Mouse (Mus musculus) heart, postnatal 25 days (tissue): ENCODE data around the gene Ech1. TPM values are rescaled to one million over a fixed set of nuclear protein-coding genes. Genes with fewer than 3 reads are reported as not detected.

Experiments used
- DNase-seq: peaks from one replicate; pipeline ENCODE4 v3.0.0; 2022; ENCODE audit warnings: low spot score
- intact Hi-C: fragments of 180-260 bp; cut with DNase I; formaldehyde crosslinking; loops from one replicate; pipeline ENCODE4 v1.15.1; 2025
- total RNA-seq, 2 experiments: library from RNA; stranded (reverse); gene quantifications; 2 replicates each; pipeline ENCODE4 v1.2.3; 2021

The Ech1 gene
- total RNA-seq, 2 experiments from 2014 or later = 1,337 to 1,520 TPM

DNA sequence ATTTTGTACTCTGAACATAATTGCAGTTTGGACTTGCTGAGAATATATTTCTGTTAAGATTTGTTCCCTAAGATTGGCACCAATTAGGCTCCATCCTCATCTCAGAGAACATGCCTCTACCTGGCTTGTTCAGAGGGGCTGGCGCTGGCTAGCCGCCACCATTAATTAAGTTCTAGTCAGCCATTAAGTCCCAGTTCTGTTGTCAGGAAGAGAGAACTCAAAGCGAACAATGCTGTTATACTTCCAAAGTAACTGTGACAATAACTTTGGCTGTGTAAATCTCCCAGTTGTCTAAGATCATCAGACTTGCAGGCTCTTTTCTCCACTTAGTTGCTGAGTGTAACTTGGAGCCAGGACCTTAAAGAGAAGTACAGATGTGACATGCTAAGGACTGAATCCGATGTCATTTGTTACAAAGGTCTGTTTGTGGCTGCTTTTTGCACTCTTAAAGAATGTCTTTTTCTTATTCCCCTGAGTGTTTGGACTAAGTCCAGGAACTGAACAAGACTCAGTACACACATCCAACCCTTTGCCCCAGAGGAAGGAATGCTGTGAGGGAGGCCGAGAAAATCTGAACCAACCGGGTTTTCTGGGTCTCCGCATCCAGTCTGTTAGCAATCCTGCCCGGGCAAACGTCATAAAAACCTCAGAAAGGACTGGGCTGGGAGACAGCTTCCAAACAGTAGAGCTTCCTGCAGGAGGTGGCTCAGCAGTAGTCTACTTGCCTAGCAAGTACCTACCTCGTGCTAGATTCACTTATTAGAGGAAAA lies 22.9 kb upstream of the Ech1 start:
- intact Hi-C loops = no loop called here
- DNase-seq = peak; percentile 27

DNA sequence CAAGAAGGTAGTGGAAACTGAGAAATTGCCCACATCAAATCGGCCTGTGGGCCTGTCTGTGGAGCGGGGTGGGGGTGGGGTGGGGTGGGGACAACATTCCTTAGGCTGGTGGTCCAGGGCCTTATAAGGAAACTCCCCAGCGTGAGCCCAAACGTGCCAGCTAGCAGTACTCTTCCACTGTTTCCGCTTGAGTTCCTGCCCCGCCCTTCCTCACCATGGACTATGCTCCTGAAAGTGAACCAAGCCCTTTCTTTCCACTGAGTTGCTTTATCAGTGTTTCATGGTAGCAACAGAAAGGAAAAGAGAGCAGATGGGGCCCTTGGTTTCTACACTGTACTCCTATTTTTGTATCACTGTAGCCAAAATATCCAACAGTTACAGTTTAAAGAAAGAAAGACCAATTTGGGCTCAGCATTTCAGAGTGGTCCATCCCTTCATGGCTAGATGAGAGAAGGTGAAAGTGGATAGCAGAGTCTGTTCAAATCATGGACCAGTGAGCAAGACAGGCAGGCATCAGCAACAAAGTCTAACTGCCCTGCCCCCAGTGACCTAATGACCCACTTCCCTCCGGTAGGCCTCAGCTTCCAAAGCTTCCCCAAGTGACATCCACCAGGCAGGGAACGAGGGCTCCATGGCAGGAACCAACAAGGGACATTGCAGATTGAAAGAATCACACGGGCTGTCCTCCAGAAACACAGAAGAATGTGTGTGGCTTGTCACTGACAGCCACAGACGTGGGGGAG lies 22.0 kb upstream of the Ech1 start:
- no peak for DNase-seq
- intact Hi-C loops = no loop called here

DNA sequence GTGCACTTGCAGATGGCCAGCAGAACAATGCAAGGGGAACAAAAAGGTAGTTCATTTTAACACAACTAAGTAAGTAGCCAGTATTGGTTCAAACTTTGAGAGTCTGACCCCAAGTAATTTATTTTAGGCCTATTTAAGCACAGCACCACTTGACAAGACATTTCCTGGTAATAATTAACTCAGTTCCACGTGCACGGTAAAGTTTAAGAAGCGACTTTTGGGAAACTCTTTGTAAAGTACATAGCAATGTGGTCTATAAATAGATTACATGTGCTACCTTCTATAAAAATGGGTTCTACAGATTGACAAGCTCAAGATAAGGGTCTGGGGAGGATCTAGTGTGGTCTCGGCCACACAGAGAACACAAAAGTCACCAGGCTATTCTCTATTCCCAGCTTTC lies 21.3 kb upstream of the Ech1 start:
- DNase-seq = no peak
- intact Hi-C loops = no loop called here

DNA sequence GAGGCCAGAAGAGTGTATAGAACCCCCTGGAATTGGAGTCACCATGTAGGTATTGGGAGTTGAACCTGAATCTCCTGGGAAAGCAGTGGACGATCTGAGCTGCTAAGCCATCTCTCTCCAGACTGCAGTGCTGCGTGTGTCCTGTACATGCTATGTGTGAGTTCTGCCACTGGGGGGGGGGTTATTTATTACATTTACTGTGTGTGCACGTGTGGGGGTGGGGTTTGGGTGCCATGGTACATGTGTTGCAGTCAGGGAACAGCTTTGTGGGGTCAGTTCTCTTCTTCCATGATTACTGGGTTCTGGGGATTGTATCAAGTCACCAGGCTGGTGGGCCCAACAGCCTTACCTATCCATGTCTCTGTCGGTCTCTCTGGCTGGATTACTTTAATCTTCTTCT lies 18.1 kb upstream of the Ech1 start:
- DNase-seq = no peak
- intact Hi-C loops = no loop called here

DNA sequence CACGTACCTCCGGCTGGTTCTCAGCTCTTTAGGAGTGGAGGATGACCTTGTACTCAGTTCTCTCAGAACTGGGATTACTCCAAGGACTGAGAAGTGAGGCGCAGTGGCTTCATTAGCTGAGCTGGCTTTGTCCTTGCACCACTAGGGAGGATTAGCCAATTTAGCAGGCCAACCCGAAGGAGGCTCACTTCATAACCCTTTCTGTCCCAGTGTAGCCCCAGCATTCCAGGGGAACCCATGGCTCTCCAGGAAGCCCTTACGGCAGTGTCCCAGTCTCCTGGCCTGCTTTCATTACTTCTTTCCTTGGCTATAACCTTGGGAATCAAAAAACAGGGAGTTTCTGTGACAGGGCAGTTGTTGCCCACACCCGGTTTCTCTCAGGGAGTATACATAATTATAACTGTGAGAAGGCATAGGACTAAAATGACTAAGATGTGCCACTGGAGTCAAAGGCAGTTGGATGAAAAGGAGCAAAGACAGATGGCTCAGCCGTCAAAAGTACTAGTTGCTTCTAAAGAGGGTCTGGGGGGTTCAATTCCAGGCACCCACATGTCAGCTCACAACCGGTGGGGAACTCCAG lies 17.3 kb upstream of the Ech1 start:
- DNase-seq = no peak
- intact Hi-C loops = no loop called here

DNA sequence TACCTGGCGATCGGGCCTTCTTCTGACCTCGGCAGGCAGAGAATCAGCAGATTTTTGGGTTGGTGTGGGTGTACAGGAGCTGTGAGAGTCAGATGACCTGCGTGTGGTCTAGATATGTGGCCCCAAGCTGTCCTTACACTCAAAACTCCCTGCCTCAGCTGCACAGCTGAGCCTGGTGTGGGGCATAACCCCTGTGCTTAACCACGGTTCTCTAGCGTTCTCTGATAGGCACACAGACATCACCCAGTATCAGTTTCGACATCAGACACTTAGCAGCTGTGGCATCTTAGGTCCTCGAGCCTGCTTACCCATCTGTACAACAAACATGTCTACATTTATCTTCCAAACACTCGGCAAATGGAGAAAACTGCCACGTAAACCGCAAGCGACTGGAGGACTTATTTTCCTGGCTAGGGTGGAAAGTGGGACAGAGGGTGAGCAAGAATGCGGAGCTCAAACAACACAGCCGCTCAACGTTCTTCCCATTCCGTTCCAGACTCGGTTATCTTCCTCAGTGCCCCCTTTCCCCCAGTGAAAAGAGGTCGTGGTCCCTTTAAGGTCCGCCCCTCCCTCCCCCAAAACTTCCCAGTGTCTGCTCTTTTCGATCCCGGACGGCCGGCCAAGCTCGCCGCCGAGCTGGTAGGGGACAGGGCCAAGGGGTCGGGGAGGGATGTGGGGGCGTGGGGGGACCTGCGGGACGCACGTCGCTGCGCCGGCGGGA lies 16.6 kb upstream of the Ech1 start, which contains the start of gene Hnrnpl:
TSS of gene Hnrnpl (plus strand) at position 321 of the 721 bp plus-strand sequence.
- intact Hi-C loops = no loop called here
- no peak for DNase-seq

DNA sequence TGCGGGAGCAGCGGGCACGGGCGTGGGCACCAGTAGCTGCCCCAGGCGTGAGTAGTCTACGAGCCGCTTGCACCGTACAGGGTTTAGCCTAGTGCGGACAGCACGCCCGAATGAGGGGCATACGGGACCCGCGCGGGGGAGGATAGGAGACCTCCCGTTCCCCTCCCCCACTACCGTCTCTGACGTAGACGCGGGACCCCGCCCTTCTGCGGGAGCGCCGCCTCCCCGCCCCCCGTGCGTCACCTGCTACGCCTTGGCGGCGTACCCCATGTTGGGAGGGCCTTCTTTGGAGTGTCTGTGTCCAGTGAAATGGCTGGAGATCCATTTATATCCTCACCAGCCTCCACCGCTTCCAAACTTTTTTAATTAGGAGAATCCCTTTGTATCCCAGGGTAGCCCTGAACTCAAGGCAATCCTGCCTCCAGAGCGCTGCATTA lies 16.0 kb upstream of the Ech1 start:
- intact Hi-C loops = no loop called here
- DNase-seq = peak; percentile 92

DNA sequence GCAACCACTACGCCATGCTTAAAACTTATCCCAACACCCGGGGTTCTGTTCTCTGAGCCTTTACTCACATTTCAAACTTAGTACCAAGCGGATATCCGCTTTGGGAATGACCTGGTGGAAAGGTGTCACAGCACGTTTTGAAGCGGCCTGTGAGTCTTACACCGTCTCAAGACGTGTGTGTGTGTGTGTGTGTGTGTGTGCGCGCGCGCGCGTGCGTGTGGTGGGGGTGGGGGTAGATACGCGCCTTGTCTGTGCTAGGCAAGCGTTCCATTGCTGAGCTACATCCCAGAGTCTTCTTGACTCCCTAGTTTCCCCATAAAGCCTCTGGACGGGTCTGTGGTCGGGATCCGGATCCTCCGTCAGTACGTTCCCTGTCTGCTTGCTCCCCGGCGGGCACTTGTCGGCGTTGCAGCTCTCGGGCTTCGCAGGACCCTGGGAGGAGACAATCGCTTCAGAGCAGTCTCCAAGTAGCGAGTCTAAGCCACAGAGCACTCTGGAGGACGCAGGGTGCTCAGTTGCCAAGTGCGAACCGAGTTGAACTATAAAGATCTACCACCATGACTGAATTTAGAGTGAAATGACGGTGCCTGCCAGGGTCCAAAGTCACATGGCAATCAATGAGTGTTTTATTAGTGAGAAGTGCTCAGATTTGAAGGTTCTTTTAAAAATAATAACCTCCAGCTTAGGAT lies 15.5 kb upstream of the Ech1 start:
- intact Hi-C loops = loop anchor here (2.0 kb wide), 1 partner anchor 15 kb away; the partner anchor contains the start of gene Ech1
- DNase-seq = no peak

DNA sequence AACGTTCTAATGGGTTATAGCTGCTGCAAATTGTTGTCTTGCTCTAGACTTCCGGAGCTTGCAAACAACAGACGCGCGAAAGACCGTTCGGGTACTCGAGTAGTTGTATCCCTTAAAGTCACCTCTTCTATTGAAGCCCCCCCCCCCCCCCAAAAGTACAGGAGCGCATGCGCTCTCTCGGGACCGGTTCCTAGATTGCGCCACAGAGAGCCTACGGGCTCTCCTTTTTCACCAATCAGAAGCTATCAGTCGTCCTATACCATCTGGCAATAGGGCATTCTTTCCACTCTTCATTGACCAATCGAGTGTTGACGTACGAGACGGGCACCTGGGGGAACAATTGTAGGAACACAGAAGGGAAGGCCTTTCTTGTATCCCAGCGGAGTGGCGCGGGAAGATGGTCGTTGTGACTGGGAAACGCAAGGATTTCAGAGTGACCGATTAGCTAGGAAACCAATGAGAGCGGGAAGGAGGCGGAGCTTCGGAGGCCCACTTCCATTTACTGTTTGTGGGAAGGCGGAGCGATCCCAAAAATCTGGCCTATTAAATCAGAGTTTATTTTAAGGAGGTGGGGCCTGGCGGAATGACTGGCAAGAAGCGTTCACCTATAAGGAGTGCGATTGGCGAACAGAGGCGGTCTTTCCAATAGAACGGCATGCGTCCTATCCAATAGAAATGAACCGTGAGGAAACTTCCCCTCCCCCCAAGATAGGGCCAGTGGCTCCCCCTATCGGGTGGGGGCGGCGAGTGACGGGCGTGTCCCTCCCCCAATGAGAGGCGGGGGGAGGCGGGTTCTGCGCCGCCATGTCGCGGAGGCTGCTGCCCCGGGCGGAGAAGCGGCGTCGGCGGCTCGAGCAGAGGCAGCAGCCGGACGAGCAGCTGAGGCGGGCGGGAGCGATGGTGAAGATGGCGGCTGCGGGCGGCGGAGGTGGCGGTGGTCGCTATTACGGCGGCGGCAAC lies 14.6 kb upstream of the Ech1 start:
- intact Hi-C loops = loop anchor here (2.0 kb wide), 1 partner anchor 14 kb away; the partner anchor contains the start of gene Ech1
- peak; percentile 99 for DNase-seq

DNA sequence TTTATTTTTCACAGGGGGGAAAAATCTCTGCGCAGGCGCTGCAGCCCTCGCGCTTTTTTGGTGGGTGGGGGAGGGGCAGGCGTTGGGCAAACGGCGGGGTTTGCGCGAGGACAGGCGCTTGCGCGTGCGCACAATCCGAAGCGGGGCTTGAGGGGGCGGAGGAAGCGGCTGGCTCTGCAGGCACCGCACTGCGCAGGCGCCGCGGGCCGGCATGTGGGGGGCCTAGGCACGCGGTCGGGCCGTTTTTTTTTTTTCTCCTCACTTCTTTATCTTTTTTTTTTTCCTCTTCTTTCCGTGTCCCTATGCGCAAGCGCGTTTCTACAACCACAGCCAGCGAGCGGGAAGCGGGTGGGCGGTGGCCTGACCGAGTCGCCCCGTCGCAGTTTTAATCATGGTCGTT lies 13.8 kb upstream of the Ech1 start:
- peak; percentile 90 for DNase-seq
- intact Hi-C loops = loop anchor here (2.0 kb wide), 1 partner anchor 14 kb away; the partner anchor contains the start of gene Ech1

DNA sequence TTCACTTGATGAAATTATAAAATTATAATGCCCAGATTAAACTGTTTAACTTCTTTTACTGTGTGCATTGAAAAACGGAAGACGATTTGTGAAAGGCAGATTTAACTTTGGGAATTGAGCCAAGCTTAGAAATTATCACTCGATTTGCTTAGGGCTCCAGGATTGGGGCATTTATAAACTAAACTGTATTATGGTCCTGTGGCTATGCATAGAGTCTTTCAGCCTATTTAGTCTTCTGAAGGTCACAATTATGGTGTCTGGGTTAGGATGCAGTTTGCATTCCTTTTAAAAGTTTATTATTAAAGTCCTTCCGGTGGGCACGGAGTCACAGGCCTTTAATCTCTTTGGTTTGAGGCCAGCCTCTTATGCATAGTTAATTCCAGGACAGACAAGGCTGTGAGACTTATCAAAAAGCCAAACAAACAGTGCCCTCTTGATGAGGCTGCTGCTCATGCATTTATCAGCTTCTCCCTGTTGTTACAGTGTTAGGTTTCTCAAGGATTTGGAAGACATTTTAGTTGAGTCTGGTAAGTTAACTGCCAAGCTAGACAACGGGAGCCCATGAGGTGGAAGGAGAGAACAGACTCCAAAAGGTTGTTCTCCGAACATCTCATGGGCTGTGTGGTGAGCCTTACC lies 13.3 kb upstream of the Ech1 start:
- no peak for DNase-seq
- intact Hi-C loops = loop anchor here (2.0 kb wide), 1 partner anchor 13 kb away; the partner anchor contains the start of gene Ech1

DNA sequence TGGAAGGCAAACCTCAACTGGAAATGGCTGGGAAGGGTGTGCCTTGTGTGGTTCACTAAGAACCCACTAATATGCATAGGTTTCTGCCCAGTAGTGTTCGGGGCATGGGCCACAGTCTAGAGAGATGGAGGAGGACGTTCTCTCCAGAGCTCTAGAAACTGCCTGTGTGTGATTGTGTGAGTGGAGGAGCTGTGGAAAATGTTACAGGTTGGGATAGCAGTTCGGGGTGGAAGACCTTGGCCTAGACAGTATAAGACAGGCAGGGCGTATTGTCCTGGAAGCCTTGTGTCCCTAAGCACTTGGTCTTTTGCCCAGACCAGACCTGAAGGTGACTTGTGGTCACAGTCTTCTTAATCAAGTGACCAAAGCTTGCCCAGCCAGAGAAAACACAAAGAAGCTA lies 12.6 kb upstream of the Ech1 start:
- intact Hi-C loops = no loop called here
- no peak for DNase-seq

DNA sequence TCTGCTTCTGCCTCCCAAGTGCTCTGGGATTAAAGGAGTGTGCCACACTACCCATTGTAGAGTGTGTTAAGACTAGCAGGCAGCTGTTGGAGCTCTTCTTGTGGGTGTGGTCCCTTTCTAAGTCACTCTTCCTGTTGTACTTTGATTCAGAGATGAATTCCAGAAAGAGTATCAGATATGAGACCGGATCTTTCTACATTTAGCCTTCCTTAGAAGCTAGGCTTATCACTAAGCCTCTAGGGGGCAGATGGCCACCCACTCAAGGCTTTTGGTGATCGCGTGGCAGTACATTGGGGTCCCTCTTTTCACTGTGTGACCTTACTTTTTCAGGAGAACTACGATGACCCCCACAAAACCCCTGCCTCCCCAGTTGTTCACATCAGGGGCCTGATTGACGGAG lies 12.1 kb upstream of the Ech1 start:
- no peak for DNase-seq
- intact Hi-C loops = no loop called here

DNA sequence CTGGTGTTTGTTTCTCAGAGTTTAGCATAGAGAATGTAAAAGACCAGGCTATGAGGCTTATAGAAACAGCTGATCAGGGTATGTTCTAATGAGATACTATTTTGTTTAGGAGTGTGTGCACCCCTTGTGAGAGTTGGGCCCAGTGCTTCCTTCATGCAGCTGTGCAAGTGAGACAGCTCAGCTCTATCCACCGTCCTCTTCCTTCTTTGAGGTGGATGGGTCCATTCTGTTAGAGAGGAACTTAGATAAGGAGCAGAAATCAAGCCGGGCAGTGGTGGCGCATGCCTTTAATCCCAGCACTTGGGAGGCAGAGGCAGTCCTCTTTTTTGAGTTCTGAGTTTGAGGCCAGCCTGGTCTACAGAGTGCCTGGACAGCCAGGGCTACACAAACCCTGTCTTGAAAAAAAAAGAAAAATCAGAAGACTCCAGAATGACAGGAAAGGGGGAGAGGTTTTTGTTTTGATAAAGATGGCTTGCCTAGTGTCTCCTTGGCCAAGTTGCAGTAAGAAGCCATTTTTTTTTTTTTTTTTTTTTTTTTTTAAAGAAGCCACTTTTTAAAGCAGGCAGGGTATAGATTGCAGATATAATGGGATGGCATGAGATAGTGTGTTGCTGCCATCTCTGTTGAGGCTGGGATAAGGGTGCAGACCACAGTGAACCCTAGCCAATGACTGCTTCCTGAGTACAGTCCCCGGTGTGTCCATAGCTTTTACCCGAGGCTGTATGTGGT lies 10.5 kb upstream of the Ech1 start:
- intact Hi-C loops = no loop called here

DNA sequence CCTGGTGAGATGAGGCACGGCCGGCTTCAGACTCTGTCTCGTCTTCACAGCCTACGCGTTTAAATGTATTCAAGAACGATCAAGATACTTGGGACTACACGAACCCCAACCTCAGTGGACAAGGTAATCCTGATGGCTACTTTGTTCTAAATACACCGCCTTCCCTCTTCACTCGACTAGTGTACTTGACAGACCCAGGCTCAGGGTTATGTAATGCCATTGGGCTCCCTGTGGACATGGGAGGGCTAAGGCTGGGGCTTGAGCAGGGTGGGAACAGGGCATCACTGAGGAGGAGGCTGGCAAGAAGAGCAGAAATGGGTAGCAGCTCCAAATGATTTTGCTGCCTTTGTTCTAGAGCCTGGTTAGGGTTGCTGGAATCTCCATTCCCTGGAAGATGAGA lies 9.8 kb upstream of the Ech1 start:
- intact Hi-C loops = no loop called here
- no peak for DNase-seq

More for the DNA sequence above, 10.5 kb upstream of the Ech1 start:
- no peak for DNase-seq

DNA sequence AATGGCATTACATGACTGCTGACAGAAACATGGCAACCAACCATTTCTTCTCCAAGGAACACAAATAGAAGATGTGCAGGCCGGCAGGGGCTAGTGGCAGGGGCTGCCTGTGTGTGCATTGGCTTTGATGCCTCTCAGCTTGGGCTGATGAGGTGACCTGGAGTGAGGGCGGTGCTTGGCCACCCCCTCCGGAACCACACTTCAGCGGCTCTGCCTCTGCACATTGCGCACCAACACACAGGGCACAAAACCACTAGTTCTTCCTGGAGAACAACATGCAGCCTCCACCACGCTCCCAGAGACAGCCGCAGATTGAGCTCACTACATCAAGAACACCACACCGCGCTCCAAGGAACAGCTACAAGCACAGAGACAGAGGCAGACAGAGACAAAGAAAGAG lies 8.8 kb upstream of the Ech1 start:
- intact Hi-C loops = no loop called here
- no peak for DNase-seq

DNA sequence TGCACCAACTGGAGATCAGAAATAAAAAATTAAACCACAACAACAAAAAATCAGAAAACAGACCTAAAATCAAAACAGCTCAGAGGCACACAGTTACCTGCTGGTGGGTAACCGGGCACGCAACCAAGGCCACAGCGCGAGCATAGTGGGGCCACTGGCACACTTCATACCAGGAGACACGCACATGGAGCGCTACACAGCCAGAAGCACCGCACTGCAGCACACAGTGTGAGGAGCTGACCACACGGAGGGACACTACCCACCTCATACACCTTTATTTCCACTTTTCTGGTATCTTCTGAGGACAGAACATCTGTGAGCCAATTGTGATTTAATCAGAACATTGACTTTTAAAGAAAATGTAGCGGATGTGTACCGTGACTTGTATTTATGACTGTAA lies 8.1 kb upstream of the Ech1 start:
- intact Hi-C loops = no loop called here
- no peak for DNase-seq
